Mouse (Mus musculus) forelimb bud, embryonic 11.5 days (tissue): ENCODE measurements around the gene Pex13.
A peak's percentile ranks its signal among the peaks of the same experiment; 100 is the strongest.

Source experiments
- DNase-seq: peaks from one replicate; pipeline ENCODE4 v3.0.0-alpha.2; 2012; ENCODE audit warnings: low read depth, low spot score

Gene Pex13

GRCm38 (mm10) chr11:23665798-23666501 lies at the start of gene Pex13:
TSS of gene Pex13 (minus strand) at chr11:23665959.
- peak; percentile 98 for DNase-seq

DNA sequence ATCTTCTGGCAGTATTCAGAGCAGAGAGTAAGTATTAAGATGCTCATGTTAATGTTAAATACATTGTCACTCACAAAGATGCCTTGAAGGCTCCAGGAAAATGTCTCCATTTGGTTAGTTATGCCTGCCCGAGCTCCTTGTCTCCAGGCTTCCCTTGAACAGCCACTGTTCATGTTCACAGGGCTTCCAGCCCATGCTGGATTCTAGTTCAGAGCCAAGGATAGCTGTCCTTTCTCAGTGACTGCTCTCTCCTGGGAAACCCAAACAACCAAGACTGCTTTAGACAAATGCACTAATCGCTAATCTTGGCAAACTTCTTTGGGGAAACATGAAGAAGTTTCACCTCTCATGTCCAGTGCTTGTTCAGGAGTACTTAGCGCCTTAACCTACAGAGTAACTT lies 46.5 kb upstream of the Pex13 start:
- no peak for DNase-seq

DNA sequence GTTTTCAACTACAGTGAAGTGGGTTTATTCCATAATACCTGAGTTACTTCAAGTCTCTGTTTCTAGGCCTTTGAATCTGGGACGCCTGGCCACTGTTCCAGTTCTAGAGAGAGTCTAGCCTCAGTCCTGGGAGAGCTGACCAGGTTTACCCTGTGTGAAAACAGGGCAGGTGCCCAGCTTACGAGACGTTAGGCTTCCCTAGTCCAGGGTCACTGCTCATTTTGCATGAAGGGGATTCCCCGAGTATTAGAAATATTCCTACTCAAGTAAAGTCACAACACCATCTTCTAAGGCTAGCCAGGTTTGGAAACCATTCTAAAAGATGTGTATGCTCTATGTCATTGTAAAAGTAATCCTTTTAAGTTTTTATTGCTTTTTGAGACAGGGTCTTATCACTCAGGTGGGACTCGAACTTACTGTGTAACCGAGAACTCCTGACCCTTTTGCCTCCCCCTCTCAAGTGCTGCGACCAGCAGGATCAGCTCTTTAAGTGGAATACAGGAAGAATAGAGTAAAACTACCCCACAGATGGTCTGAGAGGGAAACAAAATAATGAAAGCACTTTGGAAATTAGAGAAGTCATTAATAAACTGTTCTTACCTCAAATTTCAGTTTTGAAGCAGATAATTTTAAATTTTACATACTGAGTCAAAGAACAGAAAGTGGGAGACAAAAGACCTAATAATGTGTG lies 39.0 kb upstream of the Pex13 start:
- no peak for DNase-seq

DNA sequence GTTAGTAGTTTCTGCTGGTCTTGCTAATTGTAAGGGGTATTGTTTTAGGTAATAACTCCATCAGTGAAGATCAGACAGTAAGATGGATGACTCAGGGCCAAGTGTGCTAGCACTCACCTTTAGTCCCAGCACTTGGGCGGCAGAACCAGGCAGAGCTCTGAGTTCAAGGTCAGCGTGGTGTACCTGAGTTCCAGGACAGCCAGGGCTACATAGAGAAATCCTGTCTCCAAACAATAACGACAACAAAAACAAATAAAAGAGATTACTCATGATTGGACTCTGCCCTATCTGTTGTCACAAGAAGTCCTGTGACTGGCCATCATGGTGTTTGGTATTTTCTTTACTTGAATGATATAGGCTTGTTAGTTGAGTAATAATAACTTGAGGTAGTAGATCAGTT lies 36.1 kb upstream of the Pex13 start:
- DNase-seq, result no peak

GRCm38 (mm10) chr11:23699414-23700095 lies 33.8 kb upstream of the Pex13 start:
- peak; percentile 10 for DNase-seq

DNA sequence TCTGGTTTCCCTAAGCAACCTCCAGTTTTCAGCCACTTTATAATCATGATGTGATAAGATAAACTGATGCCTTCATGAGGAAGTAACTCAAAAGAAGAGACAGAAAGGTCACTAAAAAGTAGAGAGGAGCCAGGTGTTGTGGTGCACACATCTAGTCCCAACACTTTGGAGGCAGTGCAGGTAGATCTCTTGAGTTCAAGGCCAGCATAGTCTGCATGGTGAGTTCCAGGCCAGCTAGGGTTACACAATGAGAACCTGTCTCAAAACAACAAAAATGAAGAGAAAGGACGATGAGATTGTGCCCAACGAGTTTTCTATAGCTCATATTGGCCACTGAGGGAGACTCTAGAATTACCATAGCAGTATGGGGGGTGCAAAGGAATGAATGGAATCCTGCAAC lies 32.8 kb upstream of the Pex13 start:
- no peak for DNase-seq

DNA sequence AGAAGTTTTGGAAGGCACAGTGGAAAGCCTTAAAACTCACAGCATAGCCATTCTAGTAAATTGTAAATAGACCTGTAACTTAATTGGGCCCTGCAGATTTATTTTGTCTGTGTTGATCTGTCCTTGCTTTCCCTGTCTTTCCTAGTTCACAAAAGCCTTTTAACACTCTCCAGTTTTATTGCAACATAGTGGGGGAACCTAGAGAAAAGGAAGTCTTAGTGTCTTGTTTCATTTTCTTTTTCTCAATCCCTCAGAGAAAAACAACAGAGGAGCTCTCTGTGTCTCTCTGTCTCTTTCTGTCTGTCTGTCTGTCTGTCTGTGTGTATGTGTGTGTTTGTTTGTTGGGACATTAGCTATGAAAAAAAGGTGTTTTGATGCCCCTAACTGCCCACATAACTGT lies 30.1 kb upstream of the Pex13 start:
- no peak for DNase-seq

- DNase-seq, result no peak
These were observed 27.5 kb upstream of the Pex13 start for GRCm38 (mm10) chr11:23693286-23693685.

DNA sequence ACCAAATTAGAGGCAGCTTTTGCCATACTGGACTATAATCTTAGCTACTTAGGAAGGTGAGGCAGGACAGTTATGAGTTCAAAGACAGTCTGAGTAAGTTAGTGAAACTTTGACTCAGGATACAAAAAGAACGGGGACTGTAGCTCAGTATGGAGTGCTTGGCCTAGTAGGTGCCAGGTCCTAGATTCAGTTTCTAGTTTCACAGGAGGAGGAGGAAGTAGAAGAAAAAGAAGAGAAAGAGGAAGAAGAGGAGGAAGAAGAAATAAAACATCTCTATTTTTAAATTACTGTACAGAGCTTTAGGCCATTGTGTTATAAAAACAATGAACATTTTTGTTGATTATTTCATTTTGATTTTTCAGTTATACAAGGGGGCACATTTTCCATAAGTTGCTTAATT lies 22.3 kb upstream of the Pex13 start:
- DNase-seq, result no peak

- DNase-seq, result no peak
These were observed 20.9 kb upstream of the Pex13 start for GRCm38 (mm10) chr11:23686671-23687070.

DNA sequence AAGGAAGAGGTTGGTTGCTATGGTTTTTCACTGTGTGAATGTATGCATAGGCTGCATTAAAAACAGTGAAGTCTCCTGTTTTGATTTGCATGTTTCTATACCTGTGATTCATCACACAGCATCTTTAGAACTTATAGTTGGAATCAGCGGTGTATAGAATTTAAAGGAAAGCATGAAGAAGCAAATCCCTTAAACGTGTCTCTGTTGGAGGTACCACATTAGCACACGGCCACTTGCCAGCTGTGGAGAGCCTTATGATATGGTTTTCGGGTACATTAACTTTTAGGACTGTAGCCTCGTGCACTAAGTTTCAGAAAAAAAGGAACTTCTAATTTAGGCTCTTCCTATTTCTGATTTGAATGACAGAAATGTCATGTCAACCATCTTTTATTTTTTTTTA lies 16.8 kb upstream of the Pex13 start:
- DNase-seq, result no peak

DNA sequence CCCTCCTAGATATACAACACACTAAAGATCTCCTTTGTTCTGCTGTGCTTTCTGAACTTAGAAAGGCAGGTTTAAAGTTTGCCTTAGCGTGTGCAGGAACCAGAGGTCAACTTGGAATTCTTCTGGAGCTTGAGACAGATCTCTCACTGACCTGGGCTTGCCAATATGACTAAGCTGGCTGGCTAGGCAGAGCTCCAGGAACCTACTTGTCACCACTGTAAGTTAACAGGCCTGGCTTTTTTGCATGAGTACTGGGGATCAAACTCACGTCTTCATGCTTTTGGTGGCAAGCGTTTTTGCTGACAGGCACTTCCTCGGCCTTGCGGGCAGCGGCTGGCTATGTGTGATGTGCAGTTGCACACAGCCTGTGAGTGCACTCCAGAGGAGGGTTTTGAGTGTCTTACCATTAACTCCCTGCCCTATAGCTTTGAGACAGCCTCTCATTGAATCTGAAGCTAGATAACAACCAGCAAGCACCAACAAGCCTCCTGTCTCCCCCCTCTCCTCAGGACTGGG lies 14.7 kb upstream of the Pex13 start:
- DNase-seq, result no peak

- peak; percentile 76 for DNase-seq
These were observed 13.4 kb upstream of the Pex13 start for GRCm38 (mm10) chr11:23679044-23679642.

DNA sequence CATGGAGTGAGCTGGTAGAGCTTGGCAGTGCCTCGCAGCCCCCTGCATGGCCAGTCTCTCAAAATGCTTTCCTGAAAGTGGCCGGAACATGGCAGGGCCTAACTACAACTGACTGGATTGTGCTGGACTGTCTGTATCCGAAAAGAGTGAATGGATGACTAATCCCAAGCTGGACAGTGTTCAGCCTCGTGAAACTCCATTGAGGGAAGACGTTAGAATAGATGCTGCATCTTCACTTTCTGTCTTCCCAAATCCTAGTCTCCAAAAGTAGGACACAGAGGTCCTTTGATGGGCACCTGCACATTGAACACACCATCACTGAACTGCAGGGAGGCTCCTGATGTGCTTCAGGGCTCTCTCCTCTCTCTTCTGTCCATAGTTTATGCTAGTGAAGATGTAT lies 10.3 kb upstream of the Pex13 start:
- DNase-seq, result no peak

GRCm38 (mm10) chr11:23672256-23672749 lies 6.5 kb upstream of the Pex13 start:
- no peak for DNase-seq

DNA sequence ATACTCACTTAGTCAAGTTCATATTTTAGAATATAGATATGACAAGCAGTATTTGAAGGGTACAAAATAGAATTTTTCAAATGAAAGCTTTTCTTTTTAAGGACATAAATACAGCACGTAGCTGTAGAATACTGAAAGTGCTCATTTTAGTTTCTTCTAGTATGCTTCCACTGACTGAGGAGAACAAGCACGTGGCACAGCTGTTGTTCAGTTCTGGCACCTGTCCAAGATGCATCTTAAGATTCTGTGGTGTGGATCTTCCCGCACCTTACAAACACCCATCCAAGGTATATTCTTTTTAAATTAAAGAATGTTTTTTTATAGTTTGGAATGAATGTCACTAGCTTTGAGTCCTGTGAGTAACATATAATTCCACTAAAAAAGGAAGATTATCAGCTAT lies 1.4 kb upstream of the Pex13 start:
- DNase-seq, result no peak

- no peak for DNase-seq
These were observed 767 bp upstream of the Pex13 start for GRCm38 (mm10) chr11:23666526-23666925.

DNA sequence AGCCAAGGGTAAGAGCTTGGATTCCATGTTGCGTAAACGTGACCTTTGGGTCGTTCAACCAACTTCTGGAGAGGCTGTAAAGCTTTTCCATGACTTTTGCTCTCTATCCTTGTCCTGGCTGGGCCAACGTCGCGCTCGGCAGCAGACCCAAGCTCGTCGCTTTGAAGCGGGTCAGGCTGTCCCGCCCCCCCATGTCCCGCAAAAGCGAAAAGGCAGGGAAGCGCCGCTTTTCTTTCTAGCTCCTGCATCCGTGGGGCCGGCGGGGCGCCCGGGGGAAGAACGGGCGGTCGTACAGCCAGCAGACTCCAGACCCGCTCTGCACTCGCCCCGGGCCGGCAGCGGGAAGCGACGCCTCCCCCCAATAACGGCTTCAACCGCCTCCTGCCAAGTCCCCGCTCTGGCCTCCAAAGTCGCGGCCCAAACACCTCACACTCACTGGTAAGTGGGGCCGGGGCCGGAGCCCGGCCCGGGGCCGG lies 410 bp downstream of the Pex13 start, which contains the start of gene Pus10:
TSS of gene Pus10 (plus strand) at position 364 of the 476 bp plus-strand sequence.
- DNase-seq, result peak; percentile 48

DNA sequence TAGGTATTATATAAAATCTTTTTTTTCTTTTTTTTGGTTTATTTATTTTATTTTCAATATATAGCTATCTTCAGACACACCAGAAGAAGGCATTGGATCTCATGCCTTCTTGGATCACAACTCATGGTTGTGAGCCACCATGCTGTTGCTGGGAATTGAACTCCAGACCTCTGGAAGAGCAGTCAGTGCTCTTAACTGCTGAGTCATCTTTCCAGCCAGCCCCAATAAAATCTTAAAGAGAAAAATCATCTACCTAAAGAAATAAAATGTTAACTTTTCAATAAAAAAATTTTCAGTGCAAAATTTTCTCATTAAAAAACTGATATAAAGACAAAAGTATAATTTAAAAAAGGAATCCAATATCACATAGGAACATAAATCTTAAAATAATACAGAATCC lies 1.5 kb downstream of the Pex13 start:
- no peak for DNase-seq

DNA sequence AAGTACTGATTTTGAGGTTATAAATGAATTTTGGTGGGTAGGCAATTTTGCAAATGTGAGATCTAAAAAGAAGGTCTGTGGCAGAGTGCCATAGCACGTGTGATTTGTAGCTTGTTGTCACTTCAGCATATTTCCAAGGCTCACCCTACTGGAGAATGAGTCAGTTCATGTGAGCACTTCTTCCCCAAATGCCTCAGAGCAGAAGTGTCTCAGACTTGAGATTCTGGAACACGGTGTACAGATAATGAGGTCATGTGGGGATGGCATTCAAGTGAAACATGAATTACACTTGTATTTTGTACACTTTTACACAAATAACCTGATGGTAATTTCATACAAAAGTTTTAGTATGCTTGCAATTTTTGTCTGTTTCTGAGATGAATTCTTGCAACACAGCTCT lies 8.0 kb downstream of the Pex13 start:
- no peak for DNase-seq

- DNase-seq, result no peak
These were observed 12.1 kb downstream of the Pex13 start for GRCm38 (mm10) chr11:23653666-23654065.

GRCm38 (mm10) chr11:23647835-23648234 lies 17.9 kb downstream of the Pex13 start:
- DNase-seq, result no peak
